Mouse (Mus musculus) yolk sac, embryonic 10.5 days (tissue): ENCODE measurements around the gene Nadsyn1.

ENCODE experiments used
- DNase-seq: peaks from one replicate; pipeline ENCODE4 v3.0.0-alpha.2; 2017; ENCODE audit warnings: low spot score

Nadsyn1 gene

DNA sequence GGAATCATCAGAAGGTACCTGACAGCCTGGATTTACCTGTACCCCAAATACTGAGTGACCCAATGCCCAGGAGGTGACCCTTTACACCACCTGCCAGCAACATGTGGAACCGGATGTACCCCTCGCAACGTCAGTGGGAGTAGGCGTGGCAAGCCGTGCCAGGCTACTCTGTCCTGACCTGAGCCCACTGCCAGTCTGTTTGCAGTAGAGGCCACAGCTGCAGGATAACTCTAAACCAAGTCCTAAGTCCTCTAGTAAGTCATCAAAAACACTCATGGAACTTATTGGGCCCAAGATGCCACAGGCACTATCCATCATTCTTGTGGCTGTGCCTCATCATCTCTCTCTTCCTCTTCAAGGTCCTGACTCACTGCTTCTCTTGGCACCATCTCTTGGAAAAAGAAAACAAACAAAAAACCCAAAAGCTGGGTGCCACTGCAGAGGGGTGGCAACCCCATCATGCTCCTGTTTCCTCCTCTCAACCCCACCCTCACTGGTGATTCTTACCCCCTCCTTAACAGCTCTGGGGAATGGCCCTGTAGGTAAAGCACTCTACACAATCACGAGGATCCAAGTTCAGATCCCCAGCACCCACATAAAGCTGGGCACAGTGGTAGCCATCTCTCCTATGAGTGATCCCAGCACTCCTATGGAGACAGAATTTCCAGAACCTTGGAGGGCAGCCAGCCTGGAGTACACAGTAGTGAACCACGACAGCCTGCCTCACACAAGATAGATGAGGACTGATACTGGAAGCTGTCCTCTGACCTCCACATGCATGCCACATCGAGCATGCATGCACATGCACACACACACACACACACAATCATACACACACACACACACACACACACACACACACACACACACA lies 21.2 kb downstream of the Nadsyn1 start:
- DNase-seq, result no peak

DNA sequence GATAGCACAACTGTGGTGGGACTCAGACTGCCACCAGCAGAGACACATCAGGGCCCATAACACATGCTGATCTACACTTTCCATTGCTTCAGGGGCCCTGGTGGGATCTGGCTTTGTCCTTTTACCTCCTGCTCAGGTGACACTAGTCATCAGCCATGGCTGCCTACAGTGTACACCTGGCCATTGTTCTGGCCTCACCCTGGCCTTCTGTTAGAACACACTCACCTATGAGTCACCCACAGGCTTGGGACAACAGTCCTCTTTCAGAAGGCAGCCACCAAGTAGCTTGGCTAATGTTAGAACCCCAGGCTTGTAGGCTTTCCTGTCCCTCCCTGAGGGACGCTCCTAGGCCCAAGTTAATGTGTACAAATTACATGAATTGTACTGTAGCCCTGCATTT lies 21.9 kb downstream of the Nadsyn1 start:
- DNase-seq, result no peak

DNA sequence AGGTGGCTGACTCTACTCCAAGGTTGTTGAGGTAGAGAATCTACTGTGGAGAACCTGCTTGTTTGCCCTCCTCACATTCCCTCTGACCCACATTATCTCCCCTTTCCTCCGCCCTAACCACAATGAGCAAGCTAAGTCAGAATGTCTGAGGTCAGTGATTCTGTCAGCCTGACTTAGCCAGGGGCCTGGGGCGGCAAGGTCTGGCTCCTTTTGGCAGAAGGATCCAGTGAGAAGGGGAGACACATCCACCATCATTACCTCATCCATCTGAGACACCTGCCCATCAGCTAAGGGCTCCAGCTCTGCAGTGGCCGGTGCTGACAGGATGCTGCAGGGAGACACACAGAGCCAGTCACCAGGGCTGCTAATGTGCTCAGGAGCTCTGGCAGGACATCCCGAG lies 23.9 kb downstream of the Nadsyn1 start:
- DNase-seq, result no peak

DNA sequence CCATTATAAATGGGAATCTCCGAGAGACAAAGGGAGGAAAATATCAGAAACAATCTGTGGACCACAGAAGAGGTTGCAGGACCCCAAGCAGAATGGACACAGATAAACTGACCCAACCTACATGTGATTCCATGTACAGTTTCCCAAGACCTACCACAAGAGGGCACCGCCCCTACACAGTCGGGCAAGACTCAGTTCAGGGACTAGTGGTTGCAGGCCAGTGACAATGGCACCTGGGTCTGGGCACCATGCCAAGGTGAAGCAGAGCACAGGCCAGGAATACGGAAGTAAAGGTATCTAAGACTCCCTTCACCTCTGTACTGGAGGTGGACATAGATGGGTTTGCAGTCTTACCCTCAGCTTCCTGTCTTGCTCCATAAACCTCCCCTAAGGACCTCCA lies 29.5 kb downstream of the Nadsyn1 start:
- DNase-seq, result peak; percentile 30

DNA sequence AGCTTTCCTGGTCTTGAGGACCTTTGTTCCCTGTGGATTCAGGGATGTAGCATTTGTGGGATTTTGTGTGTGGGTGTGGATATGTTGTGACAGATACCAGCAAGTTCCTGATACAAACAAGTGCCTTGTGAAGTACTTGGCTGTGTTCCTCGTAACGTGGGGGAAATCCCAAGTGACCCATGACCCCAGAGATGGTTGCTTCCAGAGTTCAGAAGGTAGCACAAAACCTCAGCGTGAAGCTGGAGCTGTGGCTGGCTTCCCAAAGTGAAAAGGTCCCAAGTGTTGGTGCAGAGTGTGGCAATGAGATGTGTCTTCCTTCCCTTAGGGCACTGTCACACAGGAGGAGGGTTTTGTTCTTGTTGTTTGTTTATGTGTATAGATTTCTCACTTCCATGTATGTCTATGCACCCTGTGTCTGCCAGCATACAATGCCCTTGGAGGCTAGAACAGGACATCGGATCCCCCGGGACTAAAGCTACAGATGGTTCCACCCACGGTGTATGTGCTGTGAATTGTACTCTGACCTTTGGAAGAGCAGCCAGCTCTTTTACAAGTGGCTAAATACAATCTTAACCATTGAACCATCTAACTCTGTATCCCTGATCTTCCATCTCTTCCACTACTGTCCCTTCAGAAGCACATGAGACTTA lies 30.2 kb downstream of the Nadsyn1 start:
- DNase-seq, result peak; percentile 28

DNA sequence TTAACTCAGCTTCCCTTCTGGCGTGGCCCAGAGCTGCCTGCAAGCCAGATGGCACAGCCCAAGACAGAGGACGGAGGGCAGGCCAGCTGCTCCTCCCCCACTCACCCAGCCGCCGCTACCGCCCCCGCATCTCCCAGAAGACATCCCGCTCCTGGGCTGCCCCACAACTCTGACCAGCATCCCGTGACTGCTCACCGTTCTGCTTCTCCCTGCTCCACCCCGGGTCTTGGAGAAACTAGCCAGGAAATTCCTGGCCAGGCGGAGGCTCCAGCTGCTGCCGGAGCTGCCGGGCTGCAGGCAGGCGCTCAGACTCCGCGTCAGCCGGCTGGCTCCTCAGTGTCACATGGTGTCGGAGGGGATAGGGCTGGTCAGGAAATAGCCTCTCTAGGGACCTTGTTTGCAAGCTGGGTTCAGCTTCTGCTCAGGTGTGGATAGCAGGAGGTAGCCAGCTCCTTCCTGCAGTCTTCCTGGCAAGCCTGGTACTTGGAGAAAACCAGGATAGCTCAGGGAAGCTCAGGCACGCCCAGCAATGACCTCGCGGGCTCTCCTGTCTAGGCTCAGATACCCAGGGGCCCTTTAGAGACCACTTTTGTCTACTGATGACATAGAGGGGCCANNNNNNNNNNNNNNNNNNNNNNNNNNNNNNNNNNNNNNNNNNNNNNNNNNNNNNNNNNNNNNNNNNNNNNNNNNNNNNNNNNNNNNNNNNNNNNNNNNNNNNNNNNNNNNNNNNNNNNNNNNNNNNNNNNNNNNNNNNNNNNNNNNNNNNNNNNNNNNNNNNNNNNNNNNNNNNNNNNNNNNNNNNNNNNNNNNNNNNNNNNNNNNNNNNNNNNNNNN lies 38.4 kb downstream of the Nadsyn1 start, which contains the start of gene Mrgpre:
TSS of gene Mrgpre (minus strand) at position 505 of the 834 bp plus-strand sequence.
- peak; percentile 61 for DNase-seq

DNA sequence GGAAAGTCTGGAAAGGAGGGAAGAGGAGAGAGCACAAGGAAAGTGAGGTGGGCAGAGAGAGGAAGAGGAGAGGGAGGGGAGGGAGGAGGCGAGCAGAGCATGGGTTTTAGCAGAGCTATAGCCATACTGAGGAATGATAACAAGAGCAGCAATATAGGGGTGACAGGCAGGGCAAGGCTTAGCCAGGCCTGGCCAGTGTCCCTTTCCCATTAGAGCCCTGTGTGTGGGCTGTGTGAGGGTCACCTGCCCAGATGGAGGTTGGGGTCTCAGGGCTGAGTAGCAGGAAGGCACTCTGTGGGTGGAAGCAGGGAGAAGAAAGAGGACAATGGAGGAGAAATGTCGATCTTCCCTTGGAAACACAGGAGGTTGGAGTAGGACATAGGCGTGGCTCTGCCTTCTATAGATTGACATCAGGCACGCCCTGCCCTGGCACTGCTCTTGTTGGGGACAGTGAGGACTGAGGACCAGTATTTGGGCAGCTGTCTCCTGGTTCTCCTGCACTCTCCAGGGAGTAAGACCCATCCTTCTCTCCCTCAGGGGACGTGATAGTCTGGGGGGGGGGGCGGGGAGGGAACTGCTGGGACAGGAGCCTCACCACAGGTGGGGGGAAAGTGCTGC lies 39.2 kb downstream of the Nadsyn1 start:
- DNase-seq, result no peak

DNA sequence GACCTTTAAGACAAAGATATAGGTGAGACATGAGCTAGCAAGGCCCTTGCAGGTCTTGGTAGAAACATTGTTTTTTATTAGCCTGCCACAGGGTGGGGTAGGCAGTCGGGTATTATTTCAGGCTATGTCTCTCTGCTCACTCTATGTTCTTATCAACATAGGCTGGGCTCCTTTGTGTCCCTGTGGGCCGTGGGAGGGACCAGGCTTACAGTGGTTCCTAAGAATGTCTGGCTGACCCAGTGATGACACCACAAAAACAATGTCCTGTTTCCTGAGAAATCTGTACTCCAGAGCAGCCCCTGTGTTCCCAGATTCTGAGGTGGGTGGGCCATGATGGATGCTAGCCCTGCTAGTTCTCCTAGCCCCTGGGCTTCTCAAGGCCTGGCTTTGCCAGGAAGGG lies 45.3 kb downstream of the Nadsyn1 start:
- no peak for DNase-seq

DNA sequence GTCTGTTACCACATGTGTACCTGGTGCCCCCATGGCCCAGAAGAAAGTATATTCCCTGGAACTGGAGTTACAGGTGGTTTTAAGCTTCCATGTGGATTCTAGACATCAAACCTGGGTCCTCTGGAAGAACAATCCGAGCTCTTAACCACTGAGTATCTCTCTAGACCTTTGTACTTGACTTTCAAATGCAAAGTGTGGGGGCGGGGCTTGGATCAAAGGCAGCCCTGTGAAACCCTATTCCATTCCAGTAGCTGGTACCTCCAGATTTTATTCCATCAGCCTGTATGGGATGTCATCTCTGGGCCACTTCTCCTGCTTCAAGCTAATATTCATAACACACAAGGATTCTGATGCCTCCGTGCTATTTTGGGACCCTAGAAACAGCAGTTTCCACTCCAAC lies 46.5 kb downstream of the Nadsyn1 start:
- DNase-seq, result no peak

DNA sequence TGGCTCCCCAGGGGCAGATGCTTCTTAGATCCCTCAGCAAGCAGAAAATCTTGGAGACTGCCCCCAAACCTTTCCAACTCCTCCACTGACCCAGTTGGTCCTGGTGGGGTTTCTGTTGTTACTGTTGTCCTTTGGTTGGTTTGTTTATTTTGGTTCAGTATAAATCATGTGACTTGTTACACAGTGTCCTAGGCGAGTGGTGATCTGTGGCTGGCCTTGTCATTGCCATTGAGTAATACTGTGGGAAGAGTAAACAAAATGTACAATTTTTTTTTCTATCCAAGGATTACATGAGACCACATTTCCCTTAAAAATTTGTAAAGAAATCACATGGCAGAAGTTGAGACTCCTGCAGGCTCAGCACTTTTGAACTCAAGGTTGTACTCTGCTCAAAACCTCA lies 53.2 kb downstream of the Nadsyn1 start:
- no peak for DNase-seq

DNA sequence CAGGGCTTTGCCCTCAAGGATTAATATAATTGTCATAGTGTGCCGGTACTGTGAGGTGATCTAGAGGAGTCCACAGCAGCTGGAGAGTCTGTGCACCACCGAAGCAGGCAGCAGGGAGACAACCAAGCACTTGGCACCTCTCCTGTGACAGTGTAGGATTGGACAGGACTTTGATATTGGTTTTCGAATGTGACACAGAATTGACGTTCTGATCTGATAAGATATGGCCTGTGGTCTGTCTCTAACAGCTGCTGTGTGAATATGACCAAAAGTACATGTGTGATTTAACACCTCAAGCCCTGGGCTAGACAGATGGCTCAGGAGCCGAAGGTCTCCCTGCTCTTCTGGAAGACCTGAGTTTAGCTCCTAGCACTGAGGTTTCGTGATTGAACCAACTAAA lies 54.4 kb downstream of the Nadsyn1 start:
- no peak for DNase-seq

DNA sequence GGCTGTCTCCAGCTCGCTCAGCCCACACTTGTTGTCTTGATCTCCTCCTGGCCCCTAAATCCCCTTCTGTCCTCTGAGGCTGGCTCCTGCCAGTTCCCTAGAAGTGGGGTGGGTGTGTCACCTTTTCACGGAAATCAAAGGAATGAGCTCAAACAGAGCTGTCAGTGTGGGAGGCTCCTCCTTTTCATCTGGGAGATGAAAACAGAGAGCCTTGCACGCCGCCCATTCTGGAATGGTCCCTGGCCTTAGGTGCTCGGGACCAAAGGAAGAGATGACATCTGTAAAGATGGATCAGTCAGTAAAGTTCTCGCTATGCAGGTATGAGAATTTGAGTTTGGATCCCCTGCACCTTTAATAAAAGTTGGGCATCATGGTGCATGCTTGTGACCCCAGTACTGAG lies 55.8 kb downstream of the Nadsyn1 start, which contains the start of gene Mrgprg:
TSS of gene Mrgprg (minus strand) at position 101 of the 400 bp plus-strand sequence.
- DNase-seq, result no peak

DNA sequence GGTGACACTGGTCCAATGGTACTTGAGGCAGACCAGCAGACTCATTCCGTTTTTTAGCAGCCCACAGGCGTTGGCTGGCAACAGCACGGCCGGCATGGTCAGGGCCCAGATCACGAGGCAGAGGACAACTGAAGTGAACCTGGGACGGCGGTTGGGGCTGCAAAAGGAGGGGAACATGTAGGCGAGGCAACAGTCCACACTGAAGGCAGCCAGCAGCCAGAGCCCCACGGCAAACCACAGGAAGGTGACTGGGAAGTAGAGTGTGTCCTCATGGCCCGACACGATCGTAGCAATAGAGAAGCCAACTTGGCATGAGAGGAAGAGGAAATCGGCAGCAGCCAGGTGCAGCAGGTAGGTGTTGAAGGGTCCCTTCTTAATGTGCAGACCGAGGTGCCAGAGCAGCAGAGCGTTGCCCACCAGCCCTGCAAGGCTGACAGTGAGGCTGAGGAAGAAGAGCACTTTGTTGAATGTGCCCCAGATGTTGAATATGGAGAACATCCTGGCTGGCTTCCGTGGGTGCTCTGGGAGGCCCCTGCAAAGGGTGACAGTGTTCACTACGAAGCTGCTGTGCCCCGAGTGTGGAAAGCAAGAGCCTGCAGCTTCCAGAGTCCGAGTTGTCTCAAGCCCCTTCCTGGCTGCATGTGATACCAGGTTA lies 57.6 kb downstream of the Nadsyn1 start:
- no peak for DNase-seq

DNA sequence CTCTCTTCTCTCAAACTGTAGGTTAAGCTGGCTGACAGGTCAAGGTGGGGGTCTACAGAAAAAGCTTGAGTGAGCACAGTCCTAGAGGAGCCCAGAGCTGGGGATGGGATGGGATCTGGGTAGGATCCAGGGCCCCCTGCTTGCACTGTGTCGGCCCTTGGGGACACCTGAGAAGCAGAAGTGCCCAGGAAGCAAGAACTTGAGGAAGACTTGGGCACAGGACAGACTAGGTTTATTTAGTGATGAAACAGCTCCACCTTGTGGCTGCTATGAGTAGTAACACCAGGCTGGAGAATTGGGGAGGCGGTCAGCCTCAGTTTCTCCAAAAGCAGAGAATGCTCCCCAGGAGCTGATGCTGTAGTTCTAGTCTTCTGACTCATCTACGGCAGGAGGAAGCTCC lies 58.9 kb downstream of the Nadsyn1 start:
- DNase-seq, result no peak

DNA sequence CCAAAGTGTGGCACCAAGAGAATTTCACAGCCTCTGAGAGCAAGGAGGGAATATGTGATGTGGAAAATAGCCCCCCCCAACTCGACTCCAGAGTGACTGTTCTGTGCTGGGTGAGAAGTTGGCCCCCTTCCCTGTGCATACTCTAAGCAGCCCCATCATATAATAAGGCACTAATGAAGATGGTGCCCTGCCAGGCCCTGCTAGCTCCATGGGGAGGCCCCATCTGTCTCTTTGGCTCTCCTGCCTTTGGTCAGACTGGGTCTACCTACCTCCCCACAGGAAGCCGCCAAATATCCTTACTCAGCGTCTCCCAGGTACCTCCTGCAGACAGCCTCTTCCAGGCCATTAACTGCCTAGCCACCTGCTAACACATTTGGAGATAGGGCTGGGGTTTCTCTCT lies 63.7 kb downstream of the Nadsyn1 start:
- no peak for DNase-seq

DNA sequence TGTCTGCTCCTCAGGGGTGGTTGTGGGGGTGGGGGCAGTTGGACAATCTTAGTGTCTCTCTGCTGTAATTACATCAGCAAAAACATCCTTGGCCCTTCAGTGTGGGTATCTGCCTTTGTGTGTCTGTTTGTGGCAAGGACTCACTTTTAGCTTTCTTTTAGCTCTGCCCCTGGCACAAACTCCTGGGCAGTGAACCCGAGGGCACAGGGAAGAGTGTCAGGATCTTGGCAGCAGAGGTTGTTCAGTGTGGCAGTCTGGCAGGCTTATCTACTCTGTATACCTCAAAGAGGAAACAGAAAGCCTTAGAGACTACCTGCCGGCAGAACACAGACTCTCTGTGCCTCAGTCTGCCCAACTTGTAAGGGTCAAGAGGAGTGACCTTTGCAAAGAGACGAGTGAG lies 65.0 kb downstream of the Nadsyn1 start:
- no peak for DNase-seq

DNA sequence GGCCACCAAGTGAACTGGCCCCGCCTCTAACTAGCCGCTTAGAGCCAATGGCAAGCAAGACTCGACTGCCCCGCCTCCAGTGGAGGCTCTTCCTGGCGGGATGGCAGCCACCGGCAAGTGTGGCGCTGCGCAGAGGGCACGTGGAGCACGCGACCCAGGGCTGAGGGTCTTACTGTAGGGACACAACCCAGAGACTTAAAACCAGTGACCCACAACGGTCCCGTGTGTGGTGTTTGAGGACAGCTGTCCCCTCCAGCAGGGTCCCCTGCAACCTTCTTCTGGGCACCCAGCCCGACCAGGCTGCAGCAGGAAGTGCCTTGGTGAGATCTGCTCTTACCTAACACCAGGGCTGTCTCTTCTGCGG lies 65.6 kb downstream of the Nadsyn1 start:
- peak; percentile 45 for DNase-seq

DNA sequence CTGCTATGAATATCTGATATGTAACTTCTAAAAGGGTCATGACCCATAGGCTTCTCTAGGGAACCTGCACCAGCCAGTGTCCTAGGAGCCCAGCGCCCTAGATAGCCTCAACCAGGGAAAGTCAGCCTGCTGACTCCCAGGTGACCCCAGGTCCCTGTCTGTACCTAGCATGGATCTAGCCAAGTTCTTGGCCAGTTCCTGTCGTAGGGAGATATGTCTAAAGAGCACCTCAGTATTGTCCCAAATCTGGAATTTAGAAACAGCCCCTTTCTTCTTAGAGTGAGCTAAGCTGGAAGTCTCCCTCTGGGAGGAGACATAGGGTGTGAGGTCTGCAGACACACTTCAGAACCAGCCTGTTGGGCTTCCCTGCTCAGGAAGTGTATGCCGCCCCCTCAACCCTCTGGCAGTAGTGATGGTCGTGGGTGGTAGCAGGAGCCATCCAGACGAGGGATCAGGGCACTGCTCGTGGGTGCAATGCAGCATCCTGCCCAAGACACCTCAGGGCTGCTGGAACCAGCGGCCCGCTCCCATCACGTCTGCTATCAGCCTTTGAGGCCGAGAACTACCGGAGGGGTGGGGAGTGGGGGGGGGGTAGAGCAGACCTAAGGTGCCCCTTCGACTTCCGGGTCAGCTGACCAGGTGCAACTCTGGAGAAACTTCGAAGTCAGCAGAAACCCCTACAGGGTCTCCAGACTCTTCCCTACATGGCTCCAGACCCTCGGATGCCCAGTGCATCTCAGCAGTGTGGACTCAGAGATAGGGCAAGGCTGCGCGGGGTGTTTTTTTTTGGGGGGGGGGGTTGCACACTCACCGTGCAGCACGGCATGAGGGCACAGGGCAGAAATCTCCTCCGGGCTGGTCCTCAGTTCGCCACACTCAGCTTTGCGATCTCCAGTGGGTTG lies 66.3 kb downstream of the Nadsyn1 start, which contains the start of gene Osbpl5:
TSS of gene Osbpl5 (minus strand) at position 861 of the 902 bp plus-strand sequence.
- no peak for DNase-seq

DNA sequence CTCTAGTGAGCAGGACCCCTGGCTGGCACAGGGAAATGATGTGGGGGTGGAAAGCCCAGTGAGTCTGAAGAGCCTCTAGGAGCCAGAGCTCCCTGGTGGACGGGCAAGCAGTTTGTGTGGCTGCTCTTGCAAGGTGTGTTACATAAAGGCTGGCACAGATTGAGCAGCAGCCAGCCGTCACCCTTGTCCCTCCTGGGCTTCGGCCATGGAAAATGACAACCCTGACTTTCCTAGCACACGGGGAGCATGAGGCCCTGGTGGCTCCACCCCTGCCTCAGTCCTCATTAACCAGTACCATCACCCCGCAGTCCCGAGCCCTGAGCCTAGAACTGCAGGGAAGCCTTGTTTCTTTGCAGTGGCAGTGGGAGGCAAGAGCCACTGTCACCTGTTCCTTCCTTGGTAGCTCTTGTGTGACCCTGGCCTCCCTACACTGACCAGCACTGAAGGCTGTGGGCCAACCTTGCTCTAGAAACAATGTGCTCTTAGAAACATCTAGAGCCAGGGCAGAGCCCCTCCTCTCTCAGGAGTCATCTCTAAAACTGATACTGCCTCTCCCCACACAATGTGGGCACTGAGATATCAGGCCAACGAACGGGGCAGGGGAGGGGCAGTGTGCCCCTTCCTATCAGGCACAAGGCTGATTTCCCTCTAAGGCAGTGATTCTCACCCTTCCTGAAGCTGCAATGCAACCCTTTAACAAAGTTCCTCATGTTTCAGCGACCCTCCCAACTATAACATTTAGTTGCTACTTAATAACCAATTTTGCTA lies 67.1 kb downstream of the Nadsyn1 start:
- DNase-seq, result no peak
